Mouse (Mus musculus): ENCODE measurements around the gene Nlgn2.

DNA sequence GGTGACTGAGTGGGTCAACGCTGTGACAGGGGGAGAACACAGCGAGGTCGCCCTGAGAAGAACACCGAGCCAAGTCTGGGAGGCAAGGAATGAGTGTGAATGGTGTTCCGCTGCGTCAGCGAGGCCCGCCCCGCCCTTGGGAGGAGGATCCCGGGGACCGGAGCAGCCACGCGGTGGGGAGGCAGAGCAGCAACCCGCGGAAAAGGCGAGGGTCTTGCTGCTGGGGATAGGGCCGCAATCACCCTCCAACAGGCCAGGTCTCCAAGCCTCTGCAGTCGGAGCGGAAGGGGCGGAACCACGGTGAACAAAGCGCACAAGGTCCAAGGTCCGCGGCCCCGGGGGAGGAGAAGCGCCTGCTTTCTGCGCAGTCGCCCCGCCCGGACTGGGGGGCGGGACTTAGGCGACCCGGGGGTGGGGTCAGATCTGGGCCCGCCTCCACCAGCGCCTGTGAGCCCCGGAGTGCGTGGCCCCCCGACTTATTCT lies 8.7 kb upstream of the Nlgn2 start, which contains the start of gene Plscr3:
- TF ChIP-seq CTCF (IDR thresholded peaks at IDR 0.05; ENCODE audit: control insufficient read depth, insufficient read depth, insufficient replicate concordance, low read depth, low read length) (no peak), POLR2A (IDR thresholded peaks at IDR 0.05; ENCODE audit: control insufficient read depth, low read depth, low read length) (peak; percentile 36; the same call in 1 of the 2 replicates)
